Mouse (Mus musculus) 3T3-L1 (cell line): ENCODE measurements around the gene 1520401A03Rik.

Source experiments
- DNase-seq: peaks from one replicate; pipeline ENCODE4 v3.0.0-alpha.2; 2015; ENCODE audit warnings: low read depth, low spot score

The 1520401A03Rik gene

DNA sequence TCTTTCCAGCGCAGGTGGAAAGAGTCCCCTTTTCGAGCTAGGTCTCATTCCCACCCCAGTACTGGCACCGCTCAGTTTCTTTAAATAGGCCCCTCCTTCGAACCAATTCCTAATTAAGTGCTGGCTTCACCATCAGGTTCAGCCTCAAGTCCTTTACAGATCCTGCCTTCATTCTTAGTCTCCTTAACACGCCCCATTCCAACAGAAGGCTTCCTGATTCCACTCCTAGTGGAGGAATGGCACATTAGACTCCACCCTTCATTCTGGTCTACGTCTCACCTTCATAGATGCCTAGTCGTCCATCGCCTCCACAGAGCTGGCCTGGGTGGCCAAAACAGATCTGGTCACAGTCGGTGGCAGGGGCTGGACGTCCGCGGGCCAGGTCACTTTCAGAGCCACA is 20.4 kb upstream of the 1520401A03Rik start:
- DNase-seq: no peak

DNA sequence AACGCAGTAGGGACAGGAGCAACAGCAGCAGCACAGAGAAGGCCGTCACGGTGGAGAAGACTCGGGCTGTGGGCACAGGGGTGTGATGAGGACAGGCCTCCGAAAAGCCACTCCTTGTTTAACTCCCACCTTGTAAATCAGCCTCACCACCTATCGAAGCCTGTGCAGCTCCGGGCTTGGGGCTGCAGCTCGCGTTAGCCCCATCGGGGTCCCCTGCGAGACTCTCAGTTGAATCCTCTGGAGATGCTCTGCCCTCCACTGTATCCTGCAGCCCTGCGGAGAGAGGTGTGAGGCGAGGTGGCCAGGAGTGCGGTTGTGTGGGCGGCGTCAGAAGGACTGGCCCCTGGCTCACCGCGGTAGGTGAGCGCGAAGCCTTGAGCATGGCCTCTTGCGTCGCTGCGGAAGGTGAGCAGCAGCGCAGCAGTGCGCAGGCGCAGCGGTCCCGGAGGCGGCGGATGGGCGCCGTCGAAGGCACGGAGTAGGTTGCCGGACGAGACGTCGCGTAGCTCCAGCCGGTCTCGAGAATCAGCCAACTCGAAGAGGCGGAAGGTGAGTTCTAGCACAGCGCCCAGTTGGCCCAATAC is 19.7 kb upstream of the 1520401A03Rik start:
- no peak for DNase-seq

DNA sequence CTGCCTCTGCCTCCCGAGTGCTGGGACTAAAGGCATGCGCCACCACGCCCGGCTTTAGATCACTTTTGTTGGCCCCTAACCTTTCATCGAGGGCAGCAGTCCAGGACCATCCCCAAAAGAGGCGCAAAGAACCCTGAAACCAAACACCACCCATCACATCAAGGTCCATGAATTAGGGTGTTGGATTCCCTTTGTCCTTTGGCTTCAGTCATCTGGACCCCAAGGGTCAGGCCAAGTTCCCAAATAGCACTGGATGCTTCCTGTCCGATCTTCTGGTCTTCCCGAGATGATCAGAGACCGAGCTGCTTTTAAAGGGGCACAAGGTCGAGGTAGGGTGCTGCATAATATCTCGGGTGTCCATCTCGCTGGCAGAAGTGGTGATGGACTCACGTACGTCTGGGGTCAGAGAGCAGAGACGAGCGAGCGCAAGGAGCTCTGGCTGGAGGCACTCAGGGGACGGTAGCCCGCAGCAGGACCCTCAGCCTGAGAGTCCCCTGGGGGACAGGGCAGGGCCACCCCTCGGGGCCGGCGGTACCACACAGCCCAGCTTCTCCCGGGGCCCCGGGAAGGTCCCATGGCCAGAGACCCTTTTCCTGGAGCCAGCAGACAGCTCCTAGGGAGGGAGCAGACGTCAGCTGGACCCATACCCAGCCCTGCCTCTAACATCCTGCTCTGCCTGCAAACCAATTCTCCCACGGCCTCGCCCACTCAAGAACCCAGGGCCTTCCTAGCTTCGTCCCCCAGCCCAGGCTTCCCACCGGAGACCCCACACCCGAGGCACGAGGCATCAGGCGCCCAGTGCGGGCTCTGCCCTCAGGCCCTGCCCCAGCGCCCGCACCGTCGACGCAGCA is 19.0 kb upstream of the 1520401A03Rik start:
- DNase-seq: no peak

DNA sequence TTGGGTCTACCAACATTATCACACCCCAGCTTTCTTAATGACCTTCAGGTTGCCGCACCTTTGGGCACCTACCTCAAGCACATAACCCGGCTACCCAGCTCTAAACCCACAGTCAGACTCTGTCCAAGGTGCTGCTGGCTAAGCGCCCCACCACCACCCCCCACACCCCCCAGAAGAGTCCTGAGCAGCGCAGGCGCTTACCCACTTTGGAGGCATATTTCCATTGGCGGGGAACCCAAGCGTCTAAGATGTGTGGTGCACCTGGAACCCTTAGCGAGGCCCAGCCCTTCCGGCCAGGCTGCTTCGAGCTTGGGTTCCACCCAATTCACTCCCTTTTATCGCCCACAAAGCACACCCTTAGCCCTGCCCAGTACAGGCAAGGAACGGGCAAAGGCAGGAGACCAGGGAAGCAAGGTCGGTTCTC is 18.0 kb upstream of the 1520401A03Rik start, which contains the start of gene Paqr4:
Gene Paqr4 (minus strand): TSS at position 270 of the 424 bp plus-strand sequence.
- no peak for DNase-seq

DNA sequence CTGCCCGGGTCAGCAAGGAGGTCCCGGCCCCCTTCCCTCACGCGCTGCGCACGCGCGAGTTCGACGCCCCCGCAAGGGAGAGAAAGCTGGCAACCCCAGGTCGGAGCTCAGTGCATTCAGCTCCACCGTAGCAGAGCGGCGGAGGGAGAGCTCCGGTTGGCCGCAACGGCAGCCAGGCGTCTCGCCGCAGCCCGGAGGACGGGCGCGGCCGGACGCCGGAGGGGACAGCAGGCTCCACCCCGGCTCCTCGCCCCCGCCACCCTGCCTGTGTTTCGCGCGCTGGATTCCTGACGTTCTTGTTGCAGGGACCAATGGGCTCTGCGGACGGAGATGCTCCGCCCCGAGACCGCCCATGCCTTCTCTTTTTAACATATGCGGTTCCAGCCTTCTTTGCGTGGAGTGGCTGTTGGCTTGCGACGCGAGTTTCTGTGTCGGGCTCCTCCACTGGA is 17.6 kb upstream of the 1520401A03Rik start:
- DNase-seq: peak; percentile 85

DNA sequence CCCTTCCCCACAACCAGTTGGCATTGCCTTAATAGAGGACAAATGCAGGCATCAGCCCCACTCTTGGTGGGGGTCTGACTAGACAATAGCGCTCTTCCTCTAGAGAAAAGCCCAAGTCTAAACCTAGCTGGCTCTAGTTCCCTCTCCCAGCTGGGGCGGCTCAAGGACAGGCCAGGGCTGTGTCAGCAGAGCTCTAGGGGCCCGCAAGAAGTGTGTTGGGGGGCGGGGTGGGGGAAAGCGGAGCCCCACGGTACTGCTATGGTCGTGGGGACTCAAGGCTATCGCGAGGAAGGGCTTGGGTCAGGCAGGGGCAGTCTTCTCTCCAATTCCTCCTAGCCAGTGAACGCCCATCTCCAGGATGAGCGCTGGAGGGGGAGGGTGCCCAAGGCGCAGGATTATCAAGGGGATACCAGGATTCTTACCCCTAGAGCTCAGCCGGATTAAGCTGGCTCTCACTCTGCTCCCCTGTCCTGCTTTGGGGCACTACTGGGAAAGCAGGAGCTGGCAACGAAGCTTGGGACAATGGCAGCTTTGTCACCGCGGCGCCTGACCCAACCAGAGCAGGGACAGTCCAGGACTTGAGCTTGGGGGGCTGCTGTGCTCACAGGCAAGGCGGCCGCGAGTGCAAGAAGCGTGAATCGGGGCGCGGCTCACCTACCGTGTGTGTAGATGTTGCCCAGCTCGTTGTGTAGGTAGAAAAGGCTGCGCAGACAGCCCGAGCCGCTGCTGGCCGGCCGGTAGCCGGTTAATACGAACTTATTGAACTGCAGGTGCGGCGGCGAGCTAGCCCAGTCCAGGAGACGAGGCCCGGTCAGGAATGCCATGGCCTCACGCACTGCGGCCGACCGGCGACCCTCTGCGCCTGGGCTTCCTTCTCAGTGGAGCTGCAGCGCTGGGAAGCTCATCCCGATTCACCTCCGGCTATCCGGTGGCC is 16.9 kb upstream of the 1520401A03Rik start:
- DNase-seq: no peak

DNA sequence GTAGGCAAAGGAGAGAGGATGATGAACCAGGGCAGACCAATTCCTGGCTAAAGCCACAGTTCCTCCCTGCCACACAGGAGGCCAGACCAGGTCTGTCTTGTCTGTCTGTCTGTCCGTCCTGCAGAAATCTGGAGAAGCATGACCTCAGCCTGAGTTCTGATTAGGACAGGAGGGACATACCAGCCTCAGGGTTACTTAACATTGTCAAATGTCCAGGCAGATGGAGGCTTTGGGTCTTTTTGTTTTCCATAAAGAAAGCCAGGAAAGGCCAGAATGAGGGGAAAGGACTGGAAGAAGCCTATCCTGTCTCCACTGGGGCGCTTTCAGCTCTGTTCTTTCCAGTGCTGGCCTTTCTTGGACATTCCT is 16.2 kb upstream of the 1520401A03Rik start:
- no peak for DNase-seq

DNA sequence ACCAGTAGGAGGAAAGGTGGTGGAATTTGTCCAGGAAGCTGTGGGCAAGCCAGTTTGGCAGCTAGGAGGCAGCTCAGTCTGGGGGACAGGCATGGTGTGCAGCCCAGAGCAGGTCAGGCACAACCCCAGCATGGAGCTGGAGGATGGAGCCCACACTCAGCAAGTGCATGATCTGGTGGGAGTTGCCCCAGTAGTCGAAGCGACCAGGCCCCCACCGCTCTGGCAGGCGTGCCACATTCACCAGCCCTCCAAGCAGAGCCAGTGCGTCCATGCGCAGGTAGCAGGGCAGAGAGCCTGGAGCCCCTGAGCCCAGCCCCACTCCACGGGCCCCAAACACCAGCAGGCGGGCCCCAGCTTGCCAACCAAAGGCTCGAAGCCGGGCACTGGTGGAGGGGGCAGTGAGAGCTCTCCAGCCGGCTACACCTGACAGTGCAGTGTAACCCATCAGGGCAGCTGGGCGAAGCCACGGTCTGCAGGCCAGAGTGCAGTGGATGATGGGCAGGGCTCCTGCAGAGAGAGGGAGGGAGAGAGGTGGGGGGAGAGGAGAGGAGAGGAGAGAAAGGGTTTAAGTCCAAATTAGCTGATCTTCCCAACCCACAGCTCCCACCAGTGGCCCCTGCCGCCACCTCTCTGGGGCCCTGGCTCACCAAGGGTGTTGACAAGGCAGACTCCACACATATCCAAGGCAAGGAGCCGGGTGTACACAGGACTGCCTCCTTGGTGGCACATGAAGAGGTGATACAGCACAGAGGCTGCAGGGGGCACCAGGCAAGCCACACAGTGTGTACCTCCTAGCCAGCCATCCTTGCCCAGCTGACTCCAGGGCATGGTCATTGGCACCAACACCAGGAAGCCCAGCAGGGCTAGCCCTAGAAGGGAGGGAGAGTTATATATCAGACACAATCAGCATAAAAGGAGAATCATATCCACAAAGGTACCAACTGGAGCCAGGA is 15.2 kb upstream of the 1520401A03Rik start:
- DNase-seq: peak; percentile 44

DNA sequence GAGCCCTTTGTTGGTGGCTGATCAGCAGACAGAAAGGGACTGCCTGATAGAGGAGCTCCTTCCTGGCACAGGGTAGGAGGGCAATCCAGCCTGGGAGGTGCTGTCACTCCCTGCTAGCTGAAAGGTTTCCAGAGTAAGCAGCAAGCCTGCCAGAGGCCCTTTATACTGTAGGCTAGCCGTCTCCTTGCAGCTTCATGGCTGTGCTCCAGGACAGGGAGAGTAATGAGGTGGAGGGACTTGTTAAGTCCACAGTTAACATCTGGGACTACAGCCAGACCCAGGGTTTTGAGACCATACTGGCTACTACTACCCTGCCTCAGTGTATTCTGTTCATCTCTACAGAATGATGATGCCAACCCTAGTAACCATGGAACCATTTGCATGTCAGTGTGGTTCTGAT is 11.8 kb upstream of the 1520401A03Rik start:
- DNase-seq: no peak

DNA sequence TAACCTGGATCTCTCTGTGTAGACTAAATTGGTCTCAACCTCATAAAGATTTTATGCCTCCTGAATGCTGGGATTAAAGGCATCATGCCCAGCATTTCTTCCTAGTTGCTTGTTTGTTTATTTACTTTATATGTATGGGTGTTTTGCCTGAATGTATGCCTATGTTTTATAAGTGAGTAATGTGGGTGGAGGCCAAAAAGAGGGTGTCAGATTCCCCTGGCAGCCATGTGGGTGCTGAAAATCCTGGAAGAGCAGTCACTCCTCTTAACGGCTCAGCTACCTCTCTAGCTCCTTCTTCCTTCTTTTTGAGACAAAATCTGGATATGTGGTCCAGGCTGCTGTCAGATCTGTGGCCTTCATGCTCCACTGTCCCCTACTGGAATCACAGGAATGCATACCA is 7.9 kb upstream of the 1520401A03Rik start:
- peak; percentile 61 for DNase-seq

DNA sequence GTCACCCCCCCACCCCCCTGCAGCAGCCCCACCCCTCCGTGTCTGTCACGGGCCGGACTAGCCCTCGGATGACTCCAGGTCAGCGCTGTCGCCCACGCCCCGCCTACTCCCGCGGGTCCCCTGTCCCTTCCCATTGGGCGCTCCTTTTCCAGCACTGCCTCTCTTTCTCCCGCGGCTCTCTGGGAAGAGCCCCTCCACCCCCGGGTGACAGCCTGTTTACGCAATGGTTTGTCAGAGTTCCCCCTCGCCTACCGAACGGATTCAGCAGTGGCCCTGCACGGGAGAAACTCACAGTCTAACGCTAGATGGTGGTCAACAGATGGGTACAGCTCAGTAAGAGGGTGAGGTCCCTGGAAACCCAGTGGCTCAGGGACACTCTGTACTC is 4.2 kb upstream of the 1520401A03Rik start:
- DNase-seq: peak; percentile 66

DNA sequence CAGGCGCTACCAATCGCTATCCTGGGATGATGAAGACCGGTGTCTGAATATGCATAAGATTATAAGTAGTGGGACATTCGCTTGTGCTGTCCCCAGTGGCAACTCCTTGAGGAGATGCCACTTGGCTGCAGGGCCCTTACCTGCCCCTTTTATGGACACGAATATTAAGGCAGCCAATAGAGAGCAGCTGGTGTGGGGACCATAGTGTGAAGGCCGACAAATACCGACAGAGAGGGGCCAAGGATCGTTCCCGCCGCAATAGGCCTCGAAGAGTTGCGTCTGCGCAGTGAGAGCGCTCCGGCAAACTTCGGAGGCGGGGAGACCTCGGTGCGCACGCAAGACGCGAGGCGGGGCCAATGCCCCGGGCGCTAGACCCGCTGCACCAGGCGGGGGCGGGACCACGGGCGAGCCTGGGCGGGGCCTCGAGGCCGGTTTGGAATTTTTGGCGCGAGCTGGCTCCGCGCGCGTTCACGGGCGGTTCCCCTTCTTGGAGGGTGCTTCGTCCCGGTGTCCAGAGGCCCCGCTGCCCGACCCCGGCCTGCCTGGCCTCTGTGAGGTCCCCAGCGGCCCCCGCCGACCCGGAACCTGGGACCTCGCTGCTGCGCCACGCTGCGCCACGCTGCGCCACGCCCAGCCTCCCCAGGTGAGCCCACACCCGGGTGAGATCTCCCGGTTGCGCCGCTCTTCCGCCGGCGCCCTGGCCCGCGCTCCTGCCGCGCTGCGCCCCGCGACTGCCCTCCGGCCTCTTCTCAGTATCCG is 3.6 kb upstream of the 1520401A03Rik start, which contains the start of gene Pkmyt1:
Gene Pkmyt1 (plus strand): TSS at position 338 of the 759 bp plus-strand sequence.
- DNase-seq: peak; percentile 95

DNA sequence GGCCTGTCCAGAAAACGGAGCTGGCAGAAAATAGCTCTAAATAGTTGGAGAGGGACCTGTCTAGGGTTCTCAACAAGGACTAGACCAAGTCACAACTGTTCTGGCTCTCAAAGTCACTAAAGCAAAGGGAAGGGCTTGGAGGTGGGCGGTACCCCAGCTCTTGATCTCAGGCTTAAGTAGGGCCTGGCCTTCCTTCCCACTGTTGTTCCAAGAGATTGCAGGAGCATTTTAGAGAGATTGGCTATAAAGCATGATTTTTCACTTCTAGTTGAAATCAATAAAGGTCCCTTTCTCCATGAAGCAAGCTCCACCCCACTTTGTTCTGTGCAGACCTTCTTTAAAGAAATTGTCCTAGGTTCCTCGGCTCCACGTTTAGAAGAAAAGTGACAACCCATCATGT is 2.9 kb upstream of the 1520401A03Rik start:
- DNase-seq: peak; percentile 57

DNA sequence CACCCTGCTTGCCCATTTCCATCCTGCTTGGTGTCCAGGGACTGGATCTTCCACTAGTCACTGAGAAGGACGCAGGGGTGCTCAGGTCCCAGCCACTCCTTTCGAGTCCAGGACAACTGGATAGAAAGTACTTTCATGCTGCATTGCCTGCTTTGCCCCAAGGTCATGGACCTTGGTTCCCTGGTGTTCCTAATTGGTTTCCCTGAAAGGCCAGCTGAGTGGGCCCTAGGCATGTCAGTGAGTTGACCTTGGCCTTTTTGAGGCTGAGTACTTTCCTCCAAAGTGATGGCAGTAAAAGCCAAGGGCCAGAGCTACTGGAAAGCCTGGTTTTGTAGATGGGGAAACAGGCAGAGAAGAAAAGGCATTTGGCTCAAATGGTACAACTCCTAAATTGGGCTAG is 697 bp downstream of the 1520401A03Rik start:
- DNase-seq: no peak

DNA sequence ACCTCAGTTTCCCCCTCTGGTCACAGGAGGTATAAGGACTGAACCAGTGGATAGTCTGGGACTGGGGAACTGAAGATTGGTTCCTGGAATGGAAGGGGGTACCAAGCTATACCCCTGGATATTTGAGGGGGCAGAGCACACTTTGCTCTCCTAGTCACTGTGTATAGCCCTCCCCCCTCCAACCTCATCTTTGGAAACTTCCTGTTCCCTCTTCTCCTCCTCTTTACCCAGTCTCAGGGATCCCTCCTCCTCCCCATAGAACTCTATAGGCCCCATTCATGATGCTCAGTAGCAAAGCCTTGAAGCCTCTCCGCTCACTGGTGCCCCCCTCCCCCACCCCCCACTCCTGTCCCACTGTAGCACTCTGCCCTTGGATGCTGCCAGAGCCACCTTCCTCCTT is 3.1 kb downstream of the 1520401A03Rik start:
- no peak for DNase-seq

DNA sequence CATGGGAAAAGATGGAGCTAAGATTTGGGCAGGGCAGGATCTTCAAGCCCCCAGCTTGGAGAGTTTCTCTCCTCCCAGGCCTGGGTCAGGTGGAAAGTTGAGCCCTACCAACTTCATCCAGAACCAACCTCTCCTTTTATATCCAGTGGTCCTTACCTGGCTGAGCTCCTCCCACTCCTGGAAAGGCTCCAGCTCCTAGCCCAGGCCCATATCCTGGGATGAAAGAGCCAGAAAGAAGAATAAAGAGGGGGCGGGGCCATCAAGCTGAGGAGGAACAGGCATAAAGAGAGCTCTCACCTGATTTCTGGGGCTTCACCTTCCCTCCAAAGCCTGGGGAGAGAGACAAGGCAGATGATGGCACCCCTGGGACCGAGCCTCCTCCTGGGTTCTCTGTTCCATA is 5.6 kb downstream of the 1520401A03Rik start:
- DNase-seq: no peak

DNA sequence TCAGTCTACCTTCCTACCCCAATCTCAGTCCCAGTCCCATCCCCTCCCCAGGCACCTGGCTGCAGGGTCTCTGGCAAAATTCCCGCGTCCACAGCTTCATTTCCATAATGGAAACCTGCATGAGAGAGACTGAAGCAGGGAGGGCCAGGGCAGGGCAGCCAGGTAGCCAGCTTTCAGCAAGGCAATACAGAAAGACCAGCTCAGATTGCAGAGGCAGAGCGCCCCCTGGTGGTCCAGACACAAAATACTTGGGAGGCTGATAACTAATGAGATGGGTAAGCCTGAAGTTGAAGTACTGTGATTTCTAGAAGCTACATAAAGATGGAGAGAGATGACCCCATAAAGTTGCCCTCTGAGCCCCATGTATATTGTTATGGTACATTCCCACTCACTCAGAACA is 16.4 kb downstream of the 1520401A03Rik start:
- DNase-seq: peak; percentile 91

DNA sequence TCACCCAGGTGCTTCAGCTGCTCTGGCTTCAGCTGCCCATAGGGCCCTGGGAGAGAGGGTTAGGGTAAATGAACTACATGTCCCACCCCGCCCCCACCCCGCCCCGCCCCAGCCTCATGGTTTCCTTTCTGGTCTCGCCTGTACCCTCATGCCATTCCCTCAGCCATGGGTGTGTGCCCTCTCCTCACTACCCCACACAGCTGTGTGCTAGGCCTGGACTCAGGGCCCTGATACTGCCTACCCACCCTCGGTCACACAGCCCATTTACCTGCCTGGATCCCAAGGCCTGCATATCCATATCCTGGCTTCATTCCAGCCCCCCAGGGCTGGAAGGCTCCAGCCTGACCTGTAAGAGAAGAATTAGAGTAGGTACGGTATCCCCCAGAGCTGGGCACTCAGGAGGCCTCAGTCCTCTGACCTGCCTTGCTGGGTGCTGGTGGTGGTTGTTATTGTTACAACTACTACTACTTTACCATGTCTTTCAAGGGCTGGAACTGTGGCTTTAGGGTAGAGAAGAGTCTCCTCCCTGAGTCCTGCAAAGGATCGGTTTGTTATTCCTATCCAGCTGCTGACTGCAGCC is 17.0 kb downstream of the 1520401A03Rik start:
- no peak for DNase-seq

DNA sequence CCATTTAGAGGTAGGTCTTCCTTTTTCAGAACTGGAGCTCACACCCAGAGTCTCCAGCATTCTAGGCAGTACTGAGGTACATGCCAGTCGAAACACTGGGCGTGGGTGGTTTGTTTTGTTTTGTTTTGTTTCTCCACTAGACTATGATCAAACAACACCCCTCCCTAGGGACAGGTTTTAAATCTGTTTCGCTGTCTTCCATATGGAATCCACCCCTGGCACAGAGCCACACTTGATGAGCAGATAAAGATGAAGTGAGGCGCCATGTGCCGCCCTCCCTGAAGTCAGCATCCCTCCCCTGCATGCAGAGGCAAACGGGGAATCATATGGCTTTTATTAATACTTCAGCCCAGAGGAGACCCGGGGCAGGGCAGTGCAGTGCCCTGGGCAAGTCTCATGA is 17.8 kb downstream of the 1520401A03Rik start:
- peak; percentile 64 for DNase-seq

DNA sequence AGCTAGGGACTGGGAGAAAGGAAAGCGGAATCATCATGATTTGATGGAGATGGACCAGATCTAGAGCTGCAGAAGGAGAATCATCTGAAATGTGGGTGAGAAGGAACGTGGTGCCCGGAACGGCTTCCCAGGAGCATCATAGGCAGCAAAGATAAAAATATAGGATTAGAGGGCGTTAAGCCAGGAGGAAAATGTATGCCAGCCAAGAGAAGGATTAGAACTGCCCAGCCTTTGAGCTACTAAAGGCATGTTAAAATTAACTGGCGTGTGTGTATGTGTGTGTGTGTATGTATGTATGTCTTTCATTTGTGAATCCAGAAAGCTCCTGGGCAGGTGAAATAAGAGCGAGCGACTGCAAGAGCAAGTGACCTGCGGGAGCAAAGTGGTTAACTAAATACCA is 19.3 kb downstream of the 1520401A03Rik start:
- DNase-seq: no peak
